Mouse (Mus musculus) ovary, postnatal 10 days (tissue): ENCODE measurements at regions not wholly inside any gene's neighbourhood (a gene's known extent, or its start where the extent isn't known, plus 50 kb on each side); places are given as distances from the start of the nearest gene placed in this dataset.

Experiments
- DNase-seq: peaks from one replicate; pipeline ENCODE4 v3.0.0; 2022; ENCODE audit warnings: low spot score

GRCm38 (mm10) chr5:118380052-118380421 lies 135.0 kb downstream of the 2410131K14Rik start:
- no peak for DNase-seq

- peak; percentile 41 for DNase-seq
Measured at GRCm38 (mm10) chr5:118380422-118381293, 135.6 kb downstream of the 2410131K14Rik start.

GRCm38 (mm10) chr5:118381294-118381675 lies 136.3 kb downstream of the 2410131K14Rik start:
- DNase-seq: peak; percentile 59

GRCm38 (mm10) chr5:118386126-118386525 lies 141.1 kb downstream of the 2410131K14Rik start:
- no peak for DNase-seq

- DNase-seq: no peak
Measured at GRCm38 (mm10) chr5:118388419-118388818, 143.4 kb downstream of the 2410131K14Rik start.

GRCm38 (mm10) chr5:118390691-118391373 lies 145.8 kb downstream of the 2410131K14Rik start:
- no peak for DNase-seq

GRCm38 (mm10) chr5:118392932-118393487 lies 148.0 kb downstream of the 2410131K14Rik start:
- no peak for DNase-seq

GRCm38 (mm10) chr5:118394051-118394450 lies 149.0 kb downstream of the 2410131K14Rik start:
- DNase-seq: no peak

GRCm38 (mm10) chr5:118396004-118396725 lies 151.1 kb downstream of the 2410131K14Rik start:
- no peak for DNase-seq

- no peak for DNase-seq
Measured at GRCm38 (mm10) chr5:118400926-118401325, 155.9 kb downstream of the 2410131K14Rik start.

GRCm38 (mm10) chr5:118404398-118404797 lies 156.1 kb upstream of the Med13l start:
- no peak for DNase-seq

GRCm38 (mm10) chr5:118405421-118405820 lies 155.1 kb upstream of the Med13l start:
- DNase-seq: no peak

GRCm38 (mm10) chr5:118407451-118407850 lies 153.0 kb upstream of the Med13l start:
- DNase-seq: no peak

GRCm38 (mm10) chr5:118407973-118408372 lies 152.5 kb upstream of the Med13l start:
- DNase-seq: no peak

- no peak for DNase-seq
Measured at GRCm38 (mm10) chr5:118408826-118409225, 151.7 kb upstream of the Med13l start.

- DNase-seq: no peak
Measured at GRCm38 (mm10) chr5:118413428-118414282, 146.8 kb upstream of the Med13l start.

GRCm38 (mm10) chr5:118419344-118420037 lies 141.0 kb upstream of the Med13l start:
- no peak for DNase-seq

- DNase-seq: no peak
Measured at GRCm38 (mm10) chr5:118421884-118422821, 138.3 kb upstream of the Med13l start.

- DNase-seq: no peak
Measured at GRCm38 (mm10) chr5:118424177-118424576, 136.3 kb upstream of the Med13l start.
